Mouse (Mus musculus) adrenal gland, adult 8-10 months (tissue): Measurements from ENCODE around the gene Tet1. TPM values are rescaled to one million over a fixed set of nuclear protein-coding genes. Genes with fewer than 3 reads are reported as not detected.
"Not testable (repeated sequence)": the region's sequence is repeated elsewhere in the genome, so short reads cannot be mapped to it uniquely, and the experiment has no call there.

Experiments
- DNase-seq: peaks from one replicate; pipeline ENCODE4 v3.0.0; 2022
- total RNA-seq, 4 experiments: library from RNA; stranded (reverse); gene quantifications; 2 replicates each; pipeline ENCODE4 v1.2.4; 2022

Gene Tet1
- total RNA-seq, 4 experiments from 2014 or later: 3.5 to 6.6 (median 5.2) TPM

GRCm38 (mm10) chr10:62847069-62847626 lies 61.6 kb downstream of the Tet1 start:
- peak; percentile 64 for DNase-seq

- peak; percentile 49 for DNase-seq
These were observed 64.9 kb downstream of the Tet1 start for GRCm38 (mm10) chr10:62843787-62844491.

- DNase-seq: no peak
These were observed 66.8 kb downstream of the Tet1 start for GRCm38 (mm10) chr10:62841901-62842447.

- no peak for DNase-seq
These were observed 68.1 kb downstream of the Tet1 start for GRCm38 (mm10) chr10:62840687-62841086.

- DNase-seq: no peak
These were observed 70.8 kb downstream of the Tet1 start for GRCm38 (mm10) chr10:62837987-62838386.

- no peak for DNase-seq
These were observed 76.0 kb downstream of the Tet1 start for GRCm38 (mm10) chr10:62832783-62833182.

- no peak for DNase-seq
These were observed 77.2 kb downstream of the Tet1 start for GRCm38 (mm10) chr10:62831546-62831945.

GRCm38 (mm10) chr10:62824474-62824873 lies 84.3 kb downstream of the Tet1 start:
- no peak for DNase-seq

GRCm38 (mm10) chr10:62823431-62823830 lies 85.4 kb downstream of the Tet1 start:
- no peak for DNase-seq

GRCm38 (mm10) chr10:62810010-62810409 lies 98.8 kb downstream of the Tet1 start:
- DNase-seq: no peak

GRCm38 (mm10) chr10:62808766-62809165 lies 100.0 kb downstream of the Tet1 start:
- no peak for DNase-seq

GRCm38 (mm10) chr10:62808316-62808715 lies 100.5 kb downstream of the Tet1 start:
- DNase-seq: no peak

- no peak for DNase-seq
These were observed 104.7 kb downstream of the Tet1 start for GRCm38 (mm10) chr10:62804106-62804505.

GRCm38 (mm10) chr10:62803296-62803695 lies 105.5 kb downstream of the Tet1 start:
- DNase-seq: no peak

GRCm38 (mm10) chr10:62794221-62794620 lies 114.6 kb downstream of the Tet1 start:
- no peak for DNase-seq

GRCm38 (mm10) chr10:62793091-62793453 lies 115.7 kb downstream of the Tet1 start:
- no peak for DNase-seq

GRCm38 (mm10) chr10:62792177-62793090 lies 116.4 kb downstream of the Tet1 start, which contains the start of gene Ccar1:
Ccar1 (minus strand) TSS chr10:62792286.
- peak; percentile 98 for DNase-seq

- DNase-seq: peak; percentile 34
These were observed 117.3 kb downstream of the Tet1 start for GRCm38 (mm10) chr10:62791251-62792176.

- not testable (repeated sequence) for DNase-seq
These were observed 127.0 kb downstream of the Tet1 start for GRCm38 (mm10) chr10:62781776-62782175.
